Mouse (Mus musculus) stomach, embryonic 15.5 days (tissue): ENCODE measurements at regions not wholly inside any gene's neighbourhood (a gene's known extent, or its start where the extent isn't known, plus 50 kb on each side); places are given as distances from the start of the nearest gene placed in this dataset.
"Not testable (repeated sequence)": the region's sequence is repeated elsewhere in the genome, so short reads cannot be mapped to it uniquely, and the experiment has no call there.

ENCODE experiments used
- ATAC-seq: fragments of 200-750 bp; cut with Nextera tagmentation; 2 replicates; pipeline ENCODE4 v1.8.0; 2017; ENCODE audit warnings: low read depth, moderate number of reproducible peaks, moderate TSS enrichment; ENCODE audit not compliant: insufficient read depth, low FRiP score
- H3K27ac ChIP-seq: fragments of 300-500 bp; sonication (generic); 2 replicates; pipeline ENCODE4 v1.5.1; 2015; ENCODE audit warnings: mild to moderate bottlenecking, inconsistent platforms
- H3K27me3 ChIP-seq: fragments of 300-500 bp; sonication (generic); replicated peaks from 2 replicates; pipeline ENCODE4 v1.6.1; 2015; ENCODE audit warnings: inconsistent platforms
- H3K36me3 ChIP-seq: fragments of 300-500 bp; sonication (generic); 2 replicates; pipeline ENCODE4 v1.6.1; 2015; ENCODE audit warnings: inconsistent platforms
- H3K4me1 ChIP-seq: fragments of 300-500 bp; sonication (generic); 2 replicates; pipeline ENCODE4 v1.6.1; 2015; ENCODE audit warnings: inconsistent platforms
- H3K4me2 ChIP-seq: fragments of 300-500 bp; sonication (generic); 2 replicates; pipeline ENCODE4 v1.6.1; 2015; ENCODE audit warnings: mild to moderate bottlenecking, inconsistent platforms
- H3K4me3 ChIP-seq: fragments of 300-500 bp; sonication (generic); replicated peaks from 2 replicates; pipeline ENCODE4 v1.5.1; 2015; ENCODE audit warnings: inconsistent platforms
- H3K9ac ChIP-seq: fragments of 300-500 bp; sonication (generic); 2 replicates; pipeline ENCODE4 v1.6.1; 2015; ENCODE audit warnings: inconsistent platforms
- H3K9me3 ChIP-seq: fragments of 300-500 bp; sonication (generic); 2 replicates; pipeline ENCODE4 v1.6.1; 2016; ENCODE audit warnings: inconsistent platforms
- whole genome bisulfite sequencing: fragments of 180-500 bp; shearing (Covaris S2); methylation state at CpG from one replicate; pipeline ENCODE4 v1.1.7; 2015; 5-methylcytosine and 5-hydroxymethylcytosine counted together

DNA sequence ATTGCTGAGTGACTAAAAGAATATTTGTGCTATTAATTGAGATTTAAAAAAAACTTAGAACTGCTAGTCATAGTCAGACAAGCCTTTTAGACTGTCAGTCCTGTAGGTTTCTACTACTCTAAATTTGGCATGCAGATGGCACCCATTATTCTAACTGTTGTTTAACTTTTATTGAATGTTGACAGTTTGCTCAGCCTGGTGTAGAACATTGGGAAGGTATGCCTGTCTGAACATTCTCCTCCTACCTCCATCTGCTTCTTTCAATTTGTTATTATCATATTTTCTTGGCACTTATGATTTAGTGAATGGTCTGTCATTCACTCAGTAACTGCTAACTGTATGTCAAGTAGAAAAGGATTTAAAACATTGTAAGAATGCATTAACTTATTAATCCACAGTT is 130.9 kb downstream of the Gmnc start:
- no peaks in the 10 kb centered on the region for H3K27me3 ChIP-seq
- no peak for ATAC-seq
- no peaks in the 10 kb centered on the region for H3K36me3 ChIP-seq
- no peaks in the 10 kb centered on the region for H3K4me1 ChIP-seq
- no peak overlapping the region for H3K4me2 ChIP-seq
- H3K4me3 ChIP-seq: no peak overlapping the region
- no peaks in the 10 kb centered on the region for H3K9me3 ChIP-seq
- H3K9ac ChIP-seq: no peak overlapping the region
- H3K27ac ChIP-seq: no peak overlapping the region

DNA sequence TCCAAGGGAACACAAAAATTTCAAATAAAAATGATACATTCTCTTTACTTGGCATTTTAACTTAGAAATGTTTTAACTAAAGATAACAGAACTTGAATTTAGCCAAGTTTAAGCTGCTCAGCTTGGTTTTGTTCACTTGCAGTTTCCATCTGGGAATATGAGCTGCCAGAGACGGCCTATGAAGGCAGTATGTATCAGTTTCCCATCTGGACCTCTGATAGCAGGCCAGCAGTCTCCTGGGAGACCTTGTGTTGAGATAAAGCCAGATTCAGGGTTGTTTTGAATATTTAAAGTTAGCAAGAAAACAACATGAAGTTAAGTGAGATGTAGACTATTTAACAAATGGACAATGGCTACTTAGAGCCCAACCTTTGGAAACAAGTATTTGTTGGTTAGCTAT is 142.3 kb downstream of the Gmnc start:
- Histone ChIP-seq H3K4me2 (no peak overlapping the region), H3K4me1 (no peaks in the 10 kb centered on the region), H3K27ac (no peak overlapping the region), H3K9me3 (no peaks in the 10 kb centered on the region), H3K4me3 (no peak overlapping the region), H3K27me3 (no peaks in the 10 kb centered on the region), H3K9ac (no peak overlapping the region), H3K36me3 (no peaks in the 10 kb centered on the region)
- no peak for ATAC-seq
- WGBS: 41% methylated on average over 1 of the region's 1 CpGs

DNA sequence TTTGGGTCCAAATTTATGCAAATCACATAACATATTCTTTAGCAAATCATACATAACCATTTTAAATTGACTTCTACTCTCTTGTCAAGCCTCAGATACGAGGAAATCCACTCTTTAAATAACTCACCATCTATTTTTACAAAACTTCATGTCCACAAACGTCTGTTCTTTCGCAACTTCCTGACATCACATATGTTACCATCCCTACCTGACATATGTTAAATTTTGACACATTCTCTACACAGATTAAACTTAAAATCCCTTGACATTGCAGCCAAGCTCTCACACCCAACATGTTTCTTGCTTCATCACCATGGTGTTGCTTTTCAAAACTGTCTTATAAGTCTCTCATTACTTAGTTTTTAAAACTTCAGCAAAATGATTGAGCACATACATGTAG is 164.4 kb downstream of the Gmnc start:
- WGBS: 67% methylated on average over 3 of the region's 3 CpGs
- H3K9ac ChIP-seq: no peak overlapping the region
- no peak overlapping the region for H3K27ac ChIP-seq
- no peaks in the 10 kb centered on the region for H3K36me3 ChIP-seq
- no peaks in the 10 kb centered on the region for H3K4me1 ChIP-seq
- no peak overlapping the region for H3K4me2 ChIP-seq
- H3K4me3 ChIP-seq: no peak overlapping the region
- no peaks in the 10 kb centered on the region for H3K27me3 ChIP-seq
- H3K9me3 ChIP-seq: no peaks in the 10 kb centered on the region
- ATAC-seq: no peak

DNA sequence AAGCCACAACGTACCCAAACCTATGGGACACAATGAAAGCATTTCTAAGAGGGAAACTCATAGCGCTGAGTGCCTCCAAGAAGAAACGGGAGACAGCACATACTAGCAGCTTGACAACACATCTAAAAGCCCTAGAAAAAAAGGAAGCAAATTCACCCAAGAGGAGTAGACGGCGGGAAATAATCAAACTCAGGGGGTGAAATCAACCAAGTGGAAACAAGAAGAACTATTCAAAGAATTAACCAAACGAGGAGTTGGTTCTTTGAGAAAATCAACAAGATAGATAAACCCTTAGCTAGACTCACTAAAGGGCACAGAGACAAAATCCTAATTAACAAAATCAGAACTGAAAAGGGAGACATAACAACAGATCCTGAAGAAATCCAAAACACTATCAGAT is 180.3 kb downstream of the Gmnc start:
- not testable (repeated sequence) for H3K9me3 ChIP-seq, H3K4me2 ChIP-seq, H3K27ac ChIP-seq, H3K27me3 ChIP-seq, H3K4me1 ChIP-seq, H3K9ac ChIP-seq, H3K4me3 ChIP-seq, H3K36me3 ChIP-seq, ATAC-seq
- 80% methylated on average over 4 of the region's 6 CpGs for WGBS

DNA sequence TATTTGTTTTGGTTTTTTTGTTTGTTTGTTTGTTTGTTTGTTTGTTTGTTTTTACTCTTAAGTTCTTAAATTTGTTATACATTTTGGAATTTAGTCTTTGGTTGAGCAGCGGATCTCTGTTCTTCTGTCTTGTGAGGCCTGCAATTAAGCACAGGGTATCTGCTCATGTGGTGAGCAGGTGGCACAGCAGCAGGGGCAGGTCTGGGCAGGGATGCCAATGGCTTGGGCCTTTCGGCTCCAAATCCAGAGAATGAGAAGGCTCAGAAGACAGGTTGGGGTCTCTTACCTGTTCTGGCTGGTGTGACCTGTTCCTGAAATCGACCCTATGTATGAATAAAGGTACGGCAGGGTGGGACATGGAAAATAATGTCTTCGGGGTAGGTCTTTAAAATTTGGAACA is 186.0 kb downstream of the Gmnc start:
- Histone ChIP-seq H3K4me2 (no peak overlapping the region), H3K4me1 (no peaks in the 10 kb centered on the region), H3K4me3 (no peak overlapping the region), H3K36me3 (no peaks in the 10 kb centered on the region), H3K9ac (no peak overlapping the region), H3K27me3 (no peaks in the 10 kb centered on the region), H3K27ac (no peak overlapping the region), H3K9me3 (no peaks in the 10 kb centered on the region)
- ATAC-seq: no peak
- 85% methylated on average over 5 of the region's 5 CpGs for WGBS

DNA sequence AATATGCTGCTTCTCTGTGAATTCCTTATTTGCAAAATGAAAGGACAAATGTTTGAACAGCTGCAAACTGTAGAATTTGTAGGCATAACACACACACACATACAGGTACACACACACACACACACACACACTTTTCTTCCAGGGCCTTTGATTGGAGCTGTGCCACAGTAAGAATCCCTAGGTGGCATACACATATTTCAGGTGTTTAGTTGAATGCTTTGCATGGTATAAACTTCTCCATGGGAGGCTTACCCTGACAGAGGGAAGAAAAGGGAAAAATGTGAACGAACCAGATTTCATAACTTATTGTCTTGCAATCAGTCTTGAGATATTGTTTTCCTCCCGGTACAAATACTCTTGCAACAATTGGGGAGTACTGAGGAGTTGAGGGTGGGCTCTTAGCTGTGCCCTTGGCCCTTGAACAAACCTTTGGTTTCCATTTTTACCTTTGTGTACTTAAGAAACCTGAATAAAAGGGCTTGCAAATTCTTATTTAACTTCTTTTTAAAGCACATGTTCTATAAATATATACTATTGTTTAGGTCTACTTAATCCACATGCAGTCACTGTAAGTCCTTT is 204.3 kb downstream of the Gmnc start:
- peak; percentile 22; the same call in 1 of the 2 replicates for ATAC-seq
- no peak overlapping the region for H3K4me2 ChIP-seq
- no peak overlapping the region for H3K9ac ChIP-seq
- H3K27ac ChIP-seq: no peak overlapping the region
- H3K36me3 ChIP-seq: no peaks in the 10 kb centered on the region
- no peaks in the 10 kb centered on the region for H3K27me3 ChIP-seq
- WGBS: 43% methylated on average over 2 of the region's 2 CpGs
- H3K4me1 ChIP-seq: no peaks in the 10 kb centered on the region
- H3K4me3 ChIP-seq: no peak overlapping the region
- no peaks in the 10 kb centered on the region for H3K9me3 ChIP-seq

DNA sequence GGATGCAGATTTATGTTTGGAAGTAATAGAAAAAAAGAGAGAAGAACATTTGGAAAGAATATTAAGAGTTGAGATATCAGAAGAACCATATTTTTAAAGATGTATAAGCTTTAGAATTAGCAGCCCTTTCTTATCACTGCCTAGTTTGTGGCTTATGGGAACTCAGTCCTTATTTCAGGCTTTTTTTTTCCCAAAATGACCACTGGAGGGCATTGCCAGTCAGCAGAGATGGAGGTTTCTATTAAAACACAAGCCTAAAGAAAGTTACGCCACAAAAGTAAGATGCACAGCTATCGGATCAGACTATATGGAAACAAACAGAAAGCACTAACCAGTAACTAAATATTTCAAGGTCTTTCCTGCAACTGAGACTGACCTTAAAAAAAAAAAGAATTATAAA is 200.8 kb downstream of the Il1rap start:
- H3K4me2 ChIP-seq: no peak overlapping the region
- no peaks in the 10 kb centered on the region for H3K9me3 ChIP-seq
- 59% methylated on average over 2 of the region's 2 CpGs for WGBS
- H3K36me3 ChIP-seq: no peaks in the 10 kb centered on the region
- no peaks in the 10 kb centered on the region for H3K27me3 ChIP-seq
- no peak for ATAC-seq
- H3K9ac ChIP-seq: no peak overlapping the region
- H3K4me3 ChIP-seq: no peak overlapping the region
- no peaks in the 10 kb centered on the region for H3K4me1 ChIP-seq
- no peak overlapping the region for H3K27ac ChIP-seq
